Mouse (Mus musculus): Measurements from ENCODE around the gene Cdhr5.
"Not testable (repeated sequence)": the region's sequence is repeated elsewhere in the genome, so short reads cannot be mapped to it uniquely, and the experiment has no call there.

Gene Cdhr5

GRCm38 (mm10) chr7:141277701-141278678, 1.4 kb upstream of the Cdhr5 start:
- no peak for DNase-seq

DNA sequence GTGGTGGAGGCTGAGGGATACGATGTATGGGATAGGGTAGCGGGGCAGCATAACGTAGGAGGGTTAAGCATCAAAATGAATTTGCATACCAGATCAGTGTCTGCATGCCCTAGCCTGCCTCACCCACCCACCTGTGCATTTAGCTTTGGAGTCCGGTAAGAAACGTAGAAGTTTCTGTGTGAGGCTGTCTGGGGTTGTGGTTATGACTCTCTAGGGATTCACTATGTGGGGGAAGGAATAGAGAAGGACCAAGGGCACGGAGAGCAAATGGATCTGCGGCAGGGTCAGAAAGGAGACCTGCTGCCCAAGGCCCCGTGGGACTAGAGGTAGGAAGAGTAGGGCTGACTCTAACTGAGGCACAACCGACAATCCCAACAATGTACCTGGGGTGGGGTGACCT, 1.2 kb downstream of the Cdhr5 start:
- no peak for DNase-seq

DNA sequence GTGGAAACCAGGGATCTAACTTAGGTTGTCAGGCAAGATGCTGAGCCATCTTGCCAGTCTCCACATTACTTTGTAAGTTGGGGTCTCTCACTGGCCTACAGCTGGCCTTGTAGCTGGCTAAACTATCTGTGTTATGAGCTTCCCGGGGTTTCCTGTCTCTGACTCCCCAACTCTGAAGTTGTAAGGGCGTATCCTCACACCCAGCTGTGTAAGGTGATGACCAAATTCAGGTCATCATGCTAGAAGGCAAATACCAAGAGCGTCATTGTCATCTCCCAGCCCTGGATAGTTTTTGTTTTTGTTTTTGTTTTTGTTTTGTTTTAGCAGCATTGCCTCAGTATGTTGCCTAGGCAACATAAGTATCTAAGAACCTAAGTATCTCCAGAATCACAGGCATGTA, 6.0 kb downstream of the Cdhr5 start:
- no peak for DNase-seq

GRCm38 (mm10) chr7:141269273-141269545, 7.4 kb downstream of the Cdhr5 start:
- no peak for DNase-seq

DNA sequence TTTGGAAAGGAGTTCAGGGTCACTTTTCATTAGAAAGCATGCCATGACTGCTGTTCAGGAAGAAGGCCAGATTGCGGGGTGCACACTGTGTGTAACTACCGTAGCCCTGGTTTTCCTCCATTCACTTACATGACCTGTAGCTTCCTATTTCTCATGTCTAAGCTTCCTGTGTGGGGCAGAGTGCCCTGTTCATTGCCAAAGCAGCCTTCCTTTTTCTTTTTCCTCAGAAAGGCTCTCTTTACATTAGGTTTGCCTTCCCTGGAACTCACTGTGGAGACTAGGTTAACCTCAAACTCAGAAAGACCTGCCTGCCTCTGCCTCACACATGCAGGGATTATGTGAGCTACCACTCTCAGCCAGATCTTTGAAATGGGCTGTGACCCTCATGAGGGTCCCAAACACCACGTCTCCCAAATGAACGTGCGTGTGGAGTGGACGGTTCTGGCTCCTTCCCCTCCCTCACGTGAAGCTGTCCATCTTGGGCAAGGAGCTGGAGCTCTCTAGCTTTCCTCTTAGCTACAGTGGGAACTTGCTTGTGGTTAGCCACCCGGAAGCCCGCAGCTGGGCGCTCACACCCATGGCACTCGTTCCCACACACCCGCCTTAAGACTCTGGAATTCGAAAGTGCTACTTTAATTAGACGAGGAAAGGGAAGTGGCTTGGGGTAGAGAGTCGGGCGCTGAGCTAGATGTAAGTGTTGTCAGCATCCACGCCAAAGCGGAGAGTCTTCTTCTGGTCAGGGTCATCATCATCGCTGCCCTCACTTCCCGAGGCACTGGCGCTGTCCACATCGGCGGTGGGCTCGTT, 7.9 kb downstream of the Cdhr5 start:
- no peak for DNase-seq

DNA sequence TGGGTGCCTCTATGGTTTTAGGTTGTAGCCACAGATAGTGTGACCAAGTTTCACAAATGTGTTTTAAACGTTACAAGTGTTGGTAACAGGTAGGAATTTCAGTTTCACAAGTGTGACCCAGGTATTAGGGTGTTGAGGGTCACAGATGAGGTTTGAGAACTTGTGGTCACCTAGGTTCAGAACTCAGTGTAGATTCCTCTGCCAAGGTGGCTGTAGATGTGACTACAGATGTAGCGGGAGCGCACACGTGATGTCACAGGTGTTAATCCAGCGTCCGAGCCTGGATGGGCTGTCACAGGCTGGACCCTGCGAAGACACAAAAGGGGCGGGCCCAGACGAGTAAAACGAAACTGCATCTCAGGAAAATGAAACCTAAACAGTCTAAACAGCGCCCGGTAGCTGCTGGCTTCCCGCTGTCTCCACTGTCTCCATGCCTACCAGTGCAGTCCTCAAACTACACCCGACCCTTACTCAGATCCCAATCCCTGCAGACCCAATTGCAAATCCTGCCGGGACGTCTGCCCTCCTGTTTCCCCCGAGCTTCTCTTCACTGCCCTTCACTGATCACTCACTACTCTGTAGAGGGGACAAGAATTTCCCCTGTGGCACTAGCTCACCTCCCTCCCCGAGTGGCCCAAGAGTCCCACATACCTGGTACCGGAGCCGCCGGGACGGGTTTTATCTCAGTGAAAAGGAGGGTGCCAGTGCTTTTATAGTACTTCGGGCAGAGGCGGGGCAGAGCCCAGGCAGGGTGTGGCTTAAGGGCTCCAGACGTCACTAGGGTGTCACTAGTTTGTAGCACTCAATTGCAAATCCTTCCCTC, 10.6 kb downstream of the Cdhr5 start, which contains the start of gene Irf7:
Gene Irf7, minus strand, starts transcription at position 743 of the 823 bp plus-strand sequence.
- peak; percentile 30 for DNase-seq

DNA sequence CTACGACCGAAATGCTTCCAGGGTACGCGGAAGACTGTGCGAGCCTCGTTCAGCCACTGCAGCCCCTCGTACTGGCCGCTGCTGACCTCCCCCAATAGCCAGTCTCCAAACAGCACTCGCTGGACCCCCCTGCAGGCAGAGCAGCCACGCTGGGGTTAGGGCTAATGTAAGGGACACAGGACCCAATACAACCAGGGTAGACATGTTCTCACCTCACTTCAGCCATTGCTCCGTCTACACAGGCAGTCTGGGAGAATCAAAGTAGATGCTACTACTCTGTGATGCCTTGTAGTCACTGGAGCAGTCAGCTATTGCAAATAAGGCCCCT, 11.2 kb downstream of the Cdhr5 start:
- no peak for DNase-seq

- no peak for DNase-seq
Measured at GRCm38 (mm10) chr7:141264761-141265410, 11.7 kb downstream of the Cdhr5 start.

DNA sequence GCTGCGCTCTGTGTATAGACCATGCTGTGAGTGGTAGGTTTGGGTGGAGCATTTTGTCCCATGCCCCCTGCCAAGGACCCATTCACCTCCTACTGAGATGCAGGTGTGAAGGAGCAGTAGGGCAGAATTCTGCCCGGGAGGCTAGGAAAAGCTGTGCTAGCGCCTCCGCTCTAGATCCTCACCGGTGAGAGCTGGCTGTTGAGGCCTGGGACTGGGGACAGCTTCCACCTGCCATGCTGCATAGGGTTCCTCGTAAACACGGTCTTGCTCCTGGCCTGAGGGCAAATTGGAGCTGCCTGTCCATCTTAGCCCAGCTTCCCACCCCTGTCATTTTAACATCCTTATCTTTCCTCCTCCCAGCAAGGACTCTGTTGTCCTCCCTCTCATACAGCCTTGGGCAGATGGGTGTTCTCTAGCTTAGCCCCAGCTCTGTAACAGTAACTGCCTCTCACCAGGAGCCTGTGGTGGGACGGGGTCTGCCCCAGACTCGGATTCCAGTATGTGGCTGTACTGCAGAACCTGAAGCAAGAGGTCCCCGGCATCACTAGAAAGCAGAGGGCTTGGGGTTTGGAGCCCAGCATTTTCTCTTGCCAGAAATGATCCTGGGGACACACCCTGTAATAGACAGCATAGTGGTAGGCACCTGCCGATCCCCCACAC, 12.4 kb downstream of the Cdhr5 start:
- no peak for DNase-seq

- no peak for DNase-seq
Measured at GRCm38 (mm10) chr7:141263640-141264039, 12.9 kb downstream of the Cdhr5 start.

DNA sequence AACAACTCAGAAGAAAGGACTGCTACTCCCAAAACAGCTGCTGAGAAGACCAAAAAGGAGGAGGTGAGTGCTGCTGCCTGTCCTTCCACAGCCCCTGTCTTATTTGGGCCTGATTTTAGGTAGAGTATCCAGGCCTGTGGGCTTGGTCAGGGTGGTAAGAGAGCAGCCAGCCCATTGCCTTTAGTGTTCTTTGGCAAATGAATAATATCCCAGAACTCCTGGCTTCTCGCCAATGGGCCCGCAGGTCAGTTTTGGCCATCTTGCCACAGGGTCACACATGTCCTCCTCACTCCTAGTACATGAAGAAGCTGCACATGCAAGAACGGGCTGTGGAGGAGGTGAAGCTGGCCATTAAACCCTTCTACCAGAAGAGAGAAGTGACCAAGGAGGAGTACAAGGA, 15.1 kb downstream of the Cdhr5 start:
- no peak for DNase-seq

GRCm38 (mm10) chr7:141256159-141256558, 20.4 kb downstream of the Cdhr5 start:
- no peak for DNase-seq

DNA sequence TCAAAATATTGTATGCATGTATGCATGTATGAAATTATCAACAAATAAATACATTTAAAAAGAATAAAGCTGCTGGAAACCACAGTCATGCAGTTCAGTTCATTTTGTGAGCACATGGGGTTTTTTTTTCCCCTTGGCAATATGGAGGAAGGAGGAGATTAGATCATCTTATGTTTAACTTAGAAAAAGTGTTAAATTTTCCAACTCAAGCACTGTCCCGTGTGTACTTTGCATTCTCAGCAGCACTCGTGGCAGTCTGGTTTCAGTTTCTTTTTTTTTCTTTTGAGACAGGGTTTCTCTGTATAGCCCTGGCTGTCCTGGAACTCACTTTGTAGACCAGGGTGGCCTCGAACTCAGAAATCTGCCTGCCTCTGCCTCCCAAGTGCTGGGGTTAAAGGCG, 26.1 kb downstream of the Cdhr5 start:
- not testable (repeated sequence) for DNase-seq

DNA sequence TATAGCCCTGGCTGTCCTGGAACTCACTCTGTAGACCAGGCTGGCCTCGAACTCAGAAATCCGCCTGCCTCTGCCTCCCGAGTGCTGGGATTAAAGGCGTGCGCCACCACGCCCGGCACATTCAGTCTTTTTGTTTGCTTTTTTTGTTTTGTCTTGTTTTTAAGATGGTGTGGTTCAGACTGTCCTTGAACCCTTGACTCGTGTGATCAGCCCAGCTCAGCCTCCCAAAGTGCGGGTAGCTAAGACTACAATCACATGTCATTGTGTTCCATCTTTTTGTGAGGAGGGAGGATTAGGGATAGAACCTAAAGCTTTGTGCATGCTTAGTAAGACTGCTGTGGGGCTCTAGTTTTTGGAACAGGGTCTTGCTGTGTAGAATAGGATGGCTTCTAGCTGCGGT, 45.0 kb downstream of the Cdhr5 start:
- no peak for DNase-seq

- no peak for DNase-seq
Measured at GRCm38 (mm10) chr7:141231111-141231510, 45.5 kb downstream of the Cdhr5 start.

DNA sequence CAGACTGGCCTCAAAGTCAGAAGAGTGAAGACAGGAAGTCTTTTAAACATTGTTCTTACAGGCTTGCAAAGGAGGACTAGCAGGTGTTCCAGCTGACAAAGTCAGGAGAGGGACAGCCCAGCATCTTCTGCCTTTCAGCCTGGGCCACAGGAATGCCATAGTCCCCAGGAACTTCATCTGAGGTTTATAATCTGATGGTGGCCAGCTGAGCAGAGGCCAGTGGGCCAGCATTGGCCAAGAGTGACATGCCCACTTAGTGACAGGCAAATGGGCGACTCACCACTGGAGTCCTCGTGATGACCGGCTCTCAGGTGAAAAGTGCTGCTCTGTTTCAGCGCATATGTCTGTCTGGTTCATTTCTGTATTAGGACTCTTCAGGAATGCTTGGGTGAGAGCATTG, 46.0 kb downstream of the Cdhr5 start:
- DNase-seq = no peak

- no peak for DNase-seq
Measured at GRCm38 (mm10) chr7:141229702-141230101, 46.9 kb downstream of the Cdhr5 start.

GRCm38 (mm10) chr7:141228279-141229067, 48.1 kb downstream of the Cdhr5 start, which contains the start of gene Phrf1:
TSS of gene Phrf1 (plus strand) at chr7:141228784.
- peak; percentile 96 for DNase-seq

DNA sequence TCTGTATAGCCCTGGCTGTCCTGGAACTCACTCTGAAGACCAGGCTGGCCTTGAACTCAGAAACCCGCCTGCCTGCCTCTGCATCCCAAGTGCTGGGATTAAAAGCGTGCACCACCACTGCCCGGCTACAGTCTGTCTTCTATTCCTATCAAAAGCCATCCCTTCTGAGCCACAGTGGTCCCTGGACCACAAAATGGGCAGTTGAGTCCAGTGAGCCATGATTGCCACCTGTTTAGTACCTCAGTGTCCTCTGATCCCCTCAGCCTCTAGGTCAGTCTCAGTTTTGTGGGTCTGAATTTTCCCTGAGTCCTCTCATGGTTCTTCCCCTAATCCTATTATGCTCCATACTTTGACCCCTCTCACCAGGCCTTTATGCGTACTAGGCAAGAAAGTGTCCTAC, 48.8 kb downstream of the Cdhr5 start:
- DNase-seq = no peak

DNA sequence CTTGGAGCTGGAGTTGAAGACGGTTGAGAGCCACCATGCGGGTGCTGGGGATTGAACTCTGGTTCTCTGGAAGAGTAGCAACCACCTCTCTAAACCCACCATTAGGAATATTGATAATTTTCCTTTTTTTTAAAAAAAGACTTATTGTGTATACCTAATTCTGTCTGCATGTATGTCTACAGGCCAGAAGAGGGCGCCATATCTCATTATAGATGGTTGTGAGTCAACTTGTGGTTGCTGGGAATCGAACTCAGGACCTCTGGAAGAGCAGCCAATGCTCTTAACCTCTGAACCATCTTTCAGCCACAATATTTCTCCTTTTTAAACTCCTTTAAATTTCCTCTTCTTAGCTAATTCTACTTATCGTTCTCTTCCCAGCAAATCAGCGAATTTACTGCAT, 50.1 kb downstream of the Cdhr5 start:
- DNase-seq = no peak

DNA sequence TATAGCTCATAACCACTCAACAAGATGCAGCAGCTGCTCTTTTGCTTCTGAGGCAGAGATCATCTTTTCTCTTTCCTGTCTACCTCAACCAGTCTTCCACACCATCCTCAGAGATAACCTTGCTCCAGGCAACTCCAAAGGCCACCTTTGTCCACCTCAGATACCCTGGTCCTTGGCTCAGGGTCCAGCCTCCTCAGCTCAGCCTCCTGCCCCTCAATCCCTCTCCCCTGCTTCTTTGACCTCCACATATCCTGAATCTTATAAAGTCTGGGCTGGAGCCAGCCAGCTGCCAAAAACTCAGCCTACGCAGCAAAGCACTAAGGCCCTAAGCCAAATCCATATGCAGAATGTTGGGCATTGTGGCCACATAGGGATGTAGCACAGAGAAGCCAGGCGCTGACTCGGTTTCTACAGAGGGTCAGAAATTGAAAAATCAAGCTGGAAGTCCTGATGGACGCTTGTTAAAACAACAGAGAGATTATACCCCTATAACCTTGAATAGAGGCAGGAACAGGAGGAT, 53.8 kb downstream of the Cdhr5 start:
- no peak for DNase-seq

Data from cerebellum, adult 8-10 months (tissue).